ENCODE assay signal across 12 mouse cellular contexts in the genomic region with DNA sequence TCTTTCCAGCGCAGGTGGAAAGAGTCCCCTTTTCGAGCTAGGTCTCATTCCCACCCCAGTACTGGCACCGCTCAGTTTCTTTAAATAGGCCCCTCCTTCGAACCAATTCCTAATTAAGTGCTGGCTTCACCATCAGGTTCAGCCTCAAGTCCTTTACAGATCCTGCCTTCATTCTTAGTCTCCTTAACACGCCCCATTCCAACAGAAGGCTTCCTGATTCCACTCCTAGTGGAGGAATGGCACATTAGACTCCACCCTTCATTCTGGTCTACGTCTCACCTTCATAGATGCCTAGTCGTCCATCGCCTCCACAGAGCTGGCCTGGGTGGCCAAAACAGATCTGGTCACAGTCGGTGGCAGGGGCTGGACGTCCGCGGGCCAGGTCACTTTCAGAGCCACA. TPM values are rescaled to one million over a fixed set of nuclear protein-coding genes. Genes with fewer than 3 reads are reported as not detected.
DNase-seq lines count a peak whose midpoint lies in the region; ATAC-seq and TF ChIP-seq lines count a peak whose summit lies in the region.
"Had no signal": no experiment of that assay in that cellular context is flagged by ENCODE, and none has a peak within 500 bp of the region (broad histone marks: within the 10 kb centered on the region; RNA-seq: fewer than 3 reads in every experiment).

No protein-coding gene starts in this region.

- no peak overlapping the region for H3K4me2 ChIP-seq in liver, embryonic 11.5 days
- H3K4me2 ChIP-seq in liver, postnatal 0 days (ENCODE audit: low read depth, low read length), result no peak overlapping the region
- peak overlapping the region; percentile 67 for H3K4me2 ChIP-seq in embryonic facial prominence, embryonic 13.5 days
- H3K4me2 ChIP-seq in midbrain, embryonic 15.5 days, result no peak overlapping the region

- no peak for TF ChIP-seq EP300 in liver, postnatal 0 days (IDR thresholded peaks at IDR 0.05; ENCODE audit: low read depth)

- H3K9ac ChIP-seq in liver, embryonic 11.5 days (ENCODE audit: low read depth, low read length), result no peak overlapping the region
- no peak overlapping the region for H3K9ac ChIP-seq in liver, postnatal 0 days (replicated peaks)
- no peak overlapping the region for H3K9ac ChIP-seq in embryonic facial prominence, embryonic 13.5 days
- H3K9ac ChIP-seq in midbrain, embryonic 15.5 days, result no peak overlapping the region

- H3K27ac ChIP-seq in liver, embryonic 11.5 days (ENCODE audit: low read depth, low read length), result no peak overlapping the region
- H3K27ac ChIP-seq in liver, postnatal 0 days (ENCODE audit: low read depth), result no peak overlapping the region
- H3K27ac ChIP-seq in embryonic facial prominence, embryonic 13.5 days, result no peak overlapping the region
- no peak overlapping the region for H3K27ac ChIP-seq in midbrain, embryonic 15.5 days
- H3K27ac ChIP-seq: left cerebral cortex, adult 2 months had no signal

- peaks cover 89% of the 10 kb centered on the region for H3K27me3 ChIP-seq in liver, embryonic 11.5 days (replicated peaks; ENCODE audit: control insufficient read depth, insufficient read depth, low read length)
- H3K27me3 ChIP-seq in liver, postnatal 0 days (ENCODE audit: insufficient read depth, low read length), result peaks cover 84% of the 10 kb centered on the region
- H3K27me3 ChIP-seq in embryonic facial prominence, embryonic 13.5 days, result peaks cover 96% of the 10 kb centered on the region
- H3K27me3 ChIP-seq in midbrain, embryonic 15.5 days (replicated peaks), result peaks cover 64% of the 10 kb centered on the region

- ATAC-seq in liver, embryonic 11.5 days (replicated peaks; ENCODE audit: low FRiP score), result no peak
- ATAC-seq in liver, postnatal 0 days, result no peak
- ATAC-seq in embryonic facial prominence, embryonic 13.5 days (ENCODE audit: insufficient number of reproducible peaks, insufficient read depth, low FRiP score, low TSS enrichment, low read depth), result no peak
- no peak for ATAC-seq in midbrain, embryonic 15.5 days (replicated peaks)

- no peaks in the 10 kb centered on the region for H3K9me3 ChIP-seq in liver, embryonic 11.5 days (ENCODE audit: control insufficient read depth, low read length)
- H3K9me3 ChIP-seq in liver, postnatal 0 days (ENCODE audit: low read length), result no peaks in the 10 kb centered on the region
- H3K9me3 ChIP-seq in embryonic facial prominence, embryonic 13.5 days, result no peaks in the 10 kb centered on the region
- H3K9me3 ChIP-seq in midbrain, embryonic 15.5 days, result no peaks in the 10 kb centered on the region

- intact Hi-C loops in gastrocnemius, postnatal 14 days (cut with DNase I; ENCODE audit: low total_unique reads), result no loop called here

- peak overlapping the region; percentile 14; the same call in 1 of the 2 replicates for H3K4me3 ChIP-seq in liver, embryonic 11.5 days (ENCODE audit: low read depth, low read length)
- no peak overlapping the region for H3K4me3 ChIP-seq in liver, postnatal 0 days (ENCODE audit: low read depth, low read length)
- H3K4me3 ChIP-seq in embryonic facial prominence, embryonic 13.5 days, result 0 out of 2 replicates have a peak overlapping the region, but pooled peaks have one; percentile 34
- peak overlapping the region; percentile 22; the same call in 1 of the 2 replicates for H3K4me3 ChIP-seq in midbrain, embryonic 15.5 days

- WGBS in liver, embryonic 11.5 days, result 57% methylated on average over 12 of the region's 12 CpGs
- 63% methylated on average over 12 of the region's 12 CpGs for WGBS in liver, postnatal 0 days (ENCODE audit: insufficient replicate concordance)
- WGBS in embryonic facial prominence, embryonic 13.5 days, result 62% methylated on average over 12 of the region's 12 CpGs
- WGBS in midbrain, embryonic 15.5 days, result 63% methylated on average over 12 of the region's 12 CpGs

- DNase-seq in embryo, embryonic 10 days (ENCODE audit: low spot score), result peak; percentile 3
- DNase-seq in embryo, embryonic 10.5 days (ENCODE audit: low spot score), result no peak
- DNase-seq in liver, embryonic 11.5 days (ENCODE audit: low spot score), result no peak
- DNase-seq in liver, postnatal 0 days, result no peak
- DNase-seq in gastrocnemius, postnatal 14 days, result no peak
- no peak for DNase-seq in cerebellum, adult 11 months
- DNase-seq: cerebellum, adult 2 months had no signal

- no peak for TF ChIP-seq CTCF in liver, postnatal 0 days (IDR thresholded peaks at IDR 0.05; ENCODE audit: low read depth)

- H3K4me1 ChIP-seq in liver, embryonic 11.5 days (replicated peaks; ENCODE audit: control insufficient read depth, insufficient read depth, low read length), result peaks cover 32% of the 10 kb centered on the region
- H3K4me1 ChIP-seq in liver, postnatal 0 days (ENCODE audit: insufficient read depth), result peaks cover 33% of the 10 kb centered on the region
- peaks cover 52% of the 10 kb centered on the region for H3K4me1 ChIP-seq in embryonic facial prominence, embryonic 13.5 days
- H3K4me1 ChIP-seq in midbrain, embryonic 15.5 days, result peaks cover 48% of the 10 kb centered on the region

- H3K36me3 ChIP-seq in liver, embryonic 11.5 days (ENCODE audit: control insufficient read depth, insufficient read depth, low read length), result no peaks in the 10 kb centered on the region
- H3K36me3 ChIP-seq in liver, postnatal 0 days (replicated peaks; ENCODE audit: insufficient read depth, low read length), result no peaks in the 10 kb centered on the region
- no peaks in the 10 kb centered on the region for H3K36me3 ChIP-seq in embryonic facial prominence, embryonic 13.5 days
- H3K36me3 ChIP-seq in midbrain, embryonic 15.5 days (replicated peaks), result no peaks in the 10 kb centered on the region

RNA-seq across cellular contexts. Expression of gene Paqr4, which starts 2.3 kb away (rescaled TPM):
- polyA plus RNA-seq in liver, embryonic 11.5 days (2014; fragmentation: Nextera tagmentation; extraction: Ambion mirVana), result 10.4 and 11.4 TPM in 2 replicates
- polyA plus RNA-seq in liver, postnatal 0 days (2015; fragmentation: Nextera tagmentation; extraction: Ambion mirVana), result 4.0 and 4.3 TPM in 2 replicates
- polyA plus RNA-seq in embryonic facial prominence, embryonic 13.5 days (2015; fragmentation: Nextera tagmentation; extraction: Ambion mirVana), result 12.4 and 12.5 TPM in 2 replicates
- 70.9 and 72.6 TPM in 2 replicates for polyA plus RNA-seq in midbrain, embryonic 15.5 days (2015; fragmentation: Nextera tagmentation; extraction: Ambion mirVana)
- 1 to 10 TPM; 5.7 to 9.1 TPM for total RNA-seq in gastrocnemius, postnatal 14 days (2021)

RNA-seq across cellular contexts. Expression of gene Kremen2, which starts 2.7 kb away (rescaled TPM):
- polyA plus RNA-seq in liver, embryonic 11.5 days (2014; fragmentation: Nextera tagmentation; extraction: Ambion mirVana), result 0.60 and 0.73 TPM in 2 replicates
- polyA plus RNA-seq in liver, postnatal 0 days (2015; fragmentation: Nextera tagmentation; extraction: Ambion mirVana), result not detected in 2 replicates
- polyA plus RNA-seq in embryonic facial prominence, embryonic 13.5 days (2015; fragmentation: Nextera tagmentation; extraction: Ambion mirVana), result 31.7 and 42.3 TPM in 2 replicates
- 1.4 and 1.5 TPM in 2 replicates for polyA plus RNA-seq in midbrain, embryonic 15.5 days (2015; fragmentation: Nextera tagmentation; extraction: Ambion mirVana)
- total RNA-seq in gastrocnemius, postnatal 14 days (2021), result not detected
- total RNA-seq: adrenal gland, postnatal 14 days had no signal

RNA-seq across cellular contexts. Expression of gene Pkmyt1, which starts 16.8 kb away (rescaled TPM):
- polyA plus RNA-seq in liver, embryonic 11.5 days (2014; fragmentation: Nextera tagmentation; extraction: Ambion mirVana), result 51.5 and 60.2 TPM in 2 replicates
- polyA plus RNA-seq in liver, postnatal 0 days (2015; fragmentation: Nextera tagmentation; extraction: Ambion mirVana), result 12.5 and 13.9 TPM in 2 replicates
- polyA plus RNA-seq in embryonic facial prominence, embryonic 13.5 days (2015; fragmentation: Nextera tagmentation; extraction: Ambion mirVana), result 49.3 and 56.2 TPM in 2 replicates
- 22.6 and 23.1 TPM in 2 replicates for polyA plus RNA-seq in midbrain, embryonic 15.5 days (2015; fragmentation: Nextera tagmentation; extraction: Ambion mirVana)
- total RNA-seq in gastrocnemius, postnatal 14 days (2021), result 1 to 10 TPM; 2.1 to 2.3 TPM

RNA-seq across cellular contexts. Expression of gene 1520401A03Rik, which starts 20.4 kb away (rescaled TPM):
- polyA plus RNA-seq in liver, embryonic 11.5 days (2014; fragmentation: Nextera tagmentation; extraction: Ambion mirVana), result 0.11 TPM in 1 of 2 replicates, not detected in the other
- not detected in 2 replicates for polyA plus RNA-seq in liver, postnatal 0 days (2015; fragmentation: Nextera tagmentation; extraction: Ambion mirVana)
- polyA plus RNA-seq in embryonic facial prominence, embryonic 13.5 days (2015; fragmentation: Nextera tagmentation; extraction: Ambion mirVana), result 0.25 and 0.32 TPM in 2 replicates
- polyA plus RNA-seq in midbrain, embryonic 15.5 days (2015; fragmentation: Nextera tagmentation; extraction: Ambion mirVana), result 0.06 and 0.11 TPM in 2 replicates
- total RNA-seq in gastrocnemius, postnatal 14 days (2021), result under 1 TPM in 1 of 2 experiments, not detected in 1; 0.09 TPM
- total RNA-seq: megakaryocyte progenitor cell, adult 5-6 weeks had no signal

RNA-seq across cellular contexts. Expression of gene Flywch1, which starts 28.5 kb away (rescaled TPM):
- 39.1 and 42.3 TPM in 2 replicates for polyA plus RNA-seq in liver, embryonic 11.5 days (2014; fragmentation: Nextera tagmentation; extraction: Ambion mirVana)
- polyA plus RNA-seq in liver, postnatal 0 days (2015; fragmentation: Nextera tagmentation; extraction: Ambion mirVana), result 11.9 TPM in 2 replicates
- 90.2 and 95.6 TPM in 2 replicates for polyA plus RNA-seq in embryonic facial prominence, embryonic 13.5 days (2015; fragmentation: Nextera tagmentation; extraction: Ambion mirVana)
- polyA plus RNA-seq in midbrain, embryonic 15.5 days (2015; fragmentation: Nextera tagmentation; extraction: Ambion mirVana), result 242 and 257 TPM in 2 replicates
- total RNA-seq in gastrocnemius, postnatal 14 days (2021), result 10 to 100 TPM; 35.6 to 35.8 TPM

Comparison
In these comparisons a context has a peak if more than half of its experiments do, and no peak if none do; other contexts are left out.
1. RNA of gene Kremen2, which starts 2.7 kb away (polyA plus RNA-seq): 31.7 to 42.3 TPM in embryonic facial prominence, embryonic 13.5 days; 1.4 to 1.5 TPM in midbrain, embryonic 15.5 days, 0.60 to 0.73 TPM in liver, embryonic 11.5 days and not detected in liver, postnatal 0 days; every median in the first group is over 10 times any median in the second.